Mouse (Mus musculus) heart, postnatal 0 days (tissue): Measurements from ENCODE around the gene Prrc2c.

Experiments used
- CTCF ChIP-seq: IDR thresholded peaks from 2 replicates; pipeline ENCODE4 v1.5.1; 2016; ENCODE audit warnings: antibody characterized with exemption, control low read depth, low read depth
- EP300 ChIP-seq: IDR thresholded peaks from 2 replicates; pipeline ENCODE4 v1.6.1; 2016; ENCODE audit warnings: antibody characterized with exemption, low read depth

GRCm38 (mm10) chr1:162642591-162642990 is 97.8 kb downstream of the Prrc2c start:
- TF ChIP-seq CTCF (no peak), EP300 (no peak)
